Mouse (Mus musculus) lung, postnatal 14 days (tissue): ENCODE measurements around the gene Polr1d.
A peak's percentile ranks its signal among the peaks of the same experiment; 100 is the strongest.

Experiments used
- DNase-seq: peaks from one replicate; pipeline ENCODE4 v3.0.0; 2021

Polr1d gene

GRCm38 (mm10) chr5:147076799-147077165 lies at the start of gene Polr1d:
TSS of gene Polr1d (plus strand) at chr5:147077050.
- DNase-seq: no peak

GRCm38 (mm10) chr5:147031281-147031680 lies 45.6 kb upstream of the Polr1d start:
- no peak for DNase-seq

- DNase-seq: no peak
Observed at GRCm38 (mm10) chr5:147033155-147033554, 43.7 kb upstream of the Polr1d start.

- DNase-seq: no peak
Observed at GRCm38 (mm10) chr5:147034283-147034682, 42.6 kb upstream of the Polr1d start.

GRCm38 (mm10) chr5:147035301-147035700 lies 41.5 kb upstream of the Polr1d start:
- DNase-seq: no peak

GRCm38 (mm10) chr5:147036028-147036427 lies 40.8 kb upstream of the Polr1d start:
- peak; percentile 46 for DNase-seq

- DNase-seq: no peak
Observed at GRCm38 (mm10) chr5:147036661-147037060, 40.2 kb upstream of the Polr1d start.

- DNase-seq: no peak
Observed at GRCm38 (mm10) chr5:147037601-147038000, 39.2 kb upstream of the Polr1d start.

GRCm38 (mm10) chr5:147039394-147039793 lies 37.5 kb upstream of the Polr1d start:
- DNase-seq: no peak

- no peak for DNase-seq
Observed at GRCm38 (mm10) chr5:147041965-147042937, 34.6 kb upstream of the Polr1d start.

- no peak for DNase-seq
Observed at GRCm38 (mm10) chr5:147043240-147043844, 33.5 kb upstream of the Polr1d start.

GRCm38 (mm10) chr5:147045311-147045710 lies 31.5 kb upstream of the Polr1d start:
- DNase-seq: no peak

GRCm38 (mm10) chr5:147045929-147046328 lies 30.9 kb upstream of the Polr1d start:
- no peak for DNase-seq

GRCm38 (mm10) chr5:147049544-147050209 lies 27.2 kb upstream of the Polr1d start:
- no peak for DNase-seq

GRCm38 (mm10) chr5:147050816-147051499 lies 25.9 kb upstream of the Polr1d start:
- no peak for DNase-seq

- no peak for DNase-seq
Observed at GRCm38 (mm10) chr5:147051500-147052308, 25.1 kb upstream of the Polr1d start.

GRCm38 (mm10) chr5:147052309-147052558 lies 24.6 kb upstream of the Polr1d start:
- DNase-seq: no peak

- DNase-seq: no peak
Observed at GRCm38 (mm10) chr5:147053071-147053470, 23.8 kb upstream of the Polr1d start.

GRCm38 (mm10) chr5:147053481-147053880 lies 23.4 kb upstream of the Polr1d start:
- no peak for DNase-seq

GRCm38 (mm10) chr5:147054328-147054727 lies 22.5 kb upstream of the Polr1d start:
- DNase-seq: no peak

GRCm38 (mm10) chr5:147054747-147055270 lies 22.0 kb upstream of the Polr1d start:
- DNase-seq: no peak

- DNase-seq: no peak
Observed at GRCm38 (mm10) chr5:147055572-147056245, 21.1 kb upstream of the Polr1d start.
